Mouse (Mus musculus) liver, embryonic 14.5 days (tissue): ENCODE measurements around the gene Ctnna2. TPM values are rescaled to one million over a fixed set of nuclear protein-coding genes. Genes with fewer than 3 reads are reported as not detected.

Source experiments
- ATAC-seq: fragments of 200-750 bp; cut with Nextera tagmentation; 2 replicates; pipeline ENCODE4 v1.8.0; 2017; ENCODE audit warnings: moderate number of reproducible peaks, mild to moderate bottlenecking, moderate library complexity; ENCODE audit not compliant: insufficient read depth
- DNase-seq, 3 experiments: peaks; one replicate each; pipeline ENCODE4 v3.0.0-alpha.2; 2012 to 2013; ENCODE audit warnings: low read depth in 3 of 3, low spot score in 3 of 3
- H3K27ac ChIP-seq: fragments of 300-500 bp; sonication (generic); 2 replicates; pipeline ENCODE4 v1.5.1; 2014; ENCODE audit warnings: moderate library complexity, mild to moderate bottlenecking, control low read depth, inconsistent platforms
- H3K27me3 ChIP-seq: fragments of 300-500 bp; sonication (generic); 2 replicates; pipeline ENCODE4 v1.6.1; 2014; ENCODE audit warnings: mild to moderate bottlenecking, low read length, moderate library complexity; ENCODE audit not compliant: control insufficient read depth, insufficient read depth
- H3K36me3 ChIP-seq: fragments of 300-500 bp; sonication (generic); replicated peaks from 2 replicates; pipeline ENCODE4 v1.6.1; 2014; ENCODE audit warnings: low read depth; ENCODE audit not compliant: control insufficient read depth, insufficient read depth
- H3K4me1 ChIP-seq, 2 experiments: fragments of 200-500 bp in 1 of 2; fragments of 300-500 bp in 1 of 2; sonication (generic) in 1 of 2; replicated peaks; 2 replicates each; pipeline ENCODE4 v1.6.1; 2012 to 2014; ENCODE audit warnings: antibody characterized with exemption in 1 of 2, inconsistent platforms in 1 of 2, low read length in 1 of 2; ENCODE audit not compliant: control insufficient read depth in 2 of 2, insufficient read depth in 2 of 2
- H3K4me2 ChIP-seq: fragments of 300-500 bp; sonication (generic); 2 replicates; pipeline ENCODE4 v1.6.1; 2014; ENCODE audit warnings: low read depth, mild to moderate bottlenecking, control low read depth, moderate library complexity
- H3K4me3 ChIP-seq, 2 experiments: fragments of 200-500 bp in 1 of 2; fragments of 300-500 bp in 1 of 2; sonication (generic) in 1 of 2; 2 replicates each; pipeline ENCODE4 v1.5.1; 2012 to 2014; ENCODE audit warnings: low read depth in 2 of 2, low read length in 2 of 2, mild to moderate bottlenecking in 2 of 2, control low read depth in 1 of 2, inconsistent platforms in 1 of 2, moderate library complexity in 1 of 2; ENCODE audit not compliant: insufficient read depth in 1 of 2
- H3K9ac ChIP-seq: fragments of 300-500 bp; sonication (generic); replicated peaks from 2 replicates; pipeline ENCODE4 v1.6.1; 2014; ENCODE audit warnings: mild to moderate bottlenecking, control low read depth, moderate library complexity
- H3K9me3 ChIP-seq: fragments of 300-500 bp; sonication (generic); 2 replicates; pipeline ENCODE4 v1.6.1; 2016; ENCODE audit warnings: low read length, mixed read lengths; ENCODE audit not compliant: control insufficient read depth
- CTCF ChIP-seq: IDR thresholded peaks from 2 replicates; pipeline ENCODE4 v1.5.1; 2016; ENCODE audit warnings: antibody characterized with exemption, low read depth, control low read depth
- EP300 ChIP-seq: IDR thresholded peaks from 2 replicates; pipeline ENCODE4 v1.6.1; 2016; ENCODE audit warnings: antibody characterized with exemption, low read depth
- WGBS: fragments of 180-500 bp; shearing (Covaris S2); extraction: QIAGEN DNeasy Blood & Tissue Kit; methylation state at CpG from one replicate; pipeline ENCODE4 v1.1.7; 2014; ENCODE audit not compliant: insufficient replicate concordance; 5-methylcytosine and 5-hydroxymethylcytosine counted together
- polyA plus RNA-seq, 2 experiments: library from polyadenylated mRNA; depleted of rRNA in 1 of 2; stranded (reverse) in 1 of 2; unstranded in 1 of 2; fragments of >200 nt; fragmentation: Nextera tagmentation in 1 of 2; extraction: Ambion mirVana in 1 of 2; gene quantifications; 2 replicates each; pipeline versions ENCODE4 v1.2.1 to v1.2.3; 2012 to 2014

The Ctnna2 gene
- polyA plus RNA-seq, 2 experiments, result 0.08 to 0.14 TPM

DNA sequence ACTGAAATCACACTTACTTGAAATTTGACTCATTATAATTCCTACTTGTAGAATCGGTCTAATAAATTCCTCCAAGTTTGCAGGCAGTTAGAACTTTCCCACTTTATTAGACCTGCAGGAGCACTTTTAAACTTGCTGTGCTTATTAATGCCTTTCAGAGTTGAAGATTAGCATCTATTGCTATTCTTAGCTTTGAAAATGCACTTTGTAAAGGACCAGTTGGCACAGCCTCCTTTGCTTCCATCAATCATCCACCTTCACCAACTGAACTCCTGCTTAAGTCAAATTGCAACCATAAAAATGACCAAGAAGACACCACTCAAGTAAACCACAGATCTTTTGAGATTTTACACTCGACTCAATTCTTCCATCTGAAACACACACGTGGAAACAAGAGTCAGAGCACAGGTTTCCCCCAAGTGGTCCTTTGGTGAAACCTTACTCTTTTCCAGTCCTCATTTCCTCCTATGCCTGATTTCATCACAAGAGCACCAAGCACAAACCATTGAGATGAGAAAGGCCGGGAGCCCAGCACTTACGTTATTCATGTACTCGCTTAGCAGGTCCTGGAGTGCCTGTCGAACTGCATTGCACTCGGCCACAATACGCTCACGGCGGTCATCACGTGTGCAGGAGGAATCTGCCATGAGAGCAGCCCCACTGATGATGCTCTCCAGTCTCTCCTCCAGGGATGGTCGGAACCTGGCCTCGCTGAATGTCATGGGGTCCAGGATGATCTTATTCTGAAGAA, 374.7 kb downstream of the Ctnna2 start:
- Histone ChIP-seq H3K4me2 (no peak overlapping the region), H3K4me3 (no peak overlapping the region), H3K9ac (no peak overlapping the region), H3K27me3 (no peaks in the 10 kb centered on the region), H3K36me3 (no peaks in the 10 kb centered on the region), H3K4me1 (no peaks in the 10 kb centered on the region), H3K27ac (no peak overlapping the region), H3K9me3 (no peaks in the 10 kb centered on the region)
- ATAC-seq, result no peak
- TF ChIP-seq EP300 (no peak), CTCF (no peak)
- no peak for DNase-seq
- 77% methylated on average over 14 of the region's 14 CpGs for WGBS

DNA sequence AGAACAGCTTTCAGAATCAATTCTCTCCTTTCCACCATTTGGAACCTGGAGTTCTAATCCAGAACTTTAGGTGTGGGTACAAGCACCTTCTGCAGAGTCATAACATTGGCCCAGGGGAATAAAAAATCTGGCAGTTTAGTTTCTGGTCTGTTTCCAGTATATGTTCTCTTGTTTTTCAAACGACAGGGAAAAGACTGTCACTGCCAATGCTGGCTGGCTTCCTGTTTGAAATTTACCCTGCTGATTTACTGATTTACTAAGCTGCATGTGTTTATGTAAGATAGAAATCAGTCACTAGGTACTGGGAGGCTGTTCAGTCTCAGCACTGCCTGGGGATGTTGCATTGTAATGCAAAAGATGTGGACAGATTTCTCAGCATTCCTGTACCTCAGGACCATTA, 375.6 kb downstream of the Ctnna2 start:
- H3K9ac ChIP-seq, result no peak overlapping the region
- no peak for ATAC-seq
- H3K9me3 ChIP-seq, result no peaks in the 10 kb centered on the region
- no peaks in the 10 kb centered on the region for H3K4me1 ChIP-seq
- H3K27me3 ChIP-seq, result no peaks in the 10 kb centered on the region
- TF ChIP-seq EP300 (no peak), CTCF (no peak)
- H3K4me3 ChIP-seq, result no peak overlapping the region
- DNase-seq, result no peak
- no peak overlapping the region for H3K27ac ChIP-seq
- 15% methylated on average over 1 of the region's 1 CpGs for WGBS
- no peak overlapping the region for H3K4me2 ChIP-seq
- H3K36me3 ChIP-seq, result no peaks in the 10 kb centered on the region

DNA sequence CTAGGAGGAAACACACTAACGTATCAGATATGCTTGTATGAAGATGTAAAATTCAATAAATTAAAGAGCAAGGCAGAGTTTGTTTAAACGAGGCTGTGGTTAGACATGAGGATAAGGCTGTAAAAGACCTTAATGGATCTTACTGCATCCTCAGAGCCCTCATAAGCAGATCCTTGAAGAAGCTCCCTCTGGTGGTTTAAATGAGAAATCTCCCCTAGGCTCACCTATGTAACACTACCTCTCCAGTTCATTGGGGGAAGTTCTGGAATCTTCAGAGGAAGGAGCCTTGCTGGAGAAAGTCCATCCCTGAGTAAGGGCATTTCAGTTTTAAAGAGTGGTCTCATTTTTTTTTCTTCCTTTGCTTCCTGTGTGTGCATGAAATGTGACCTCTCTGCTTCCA, 380.3 kb downstream of the Ctnna2 start:
- H3K27ac ChIP-seq, result no peak overlapping the region
- H3K36me3 ChIP-seq, result no peaks in the 10 kb centered on the region
- H3K9ac ChIP-seq, result no peak overlapping the region
- DNase-seq, result no peak
- H3K4me1 ChIP-seq, result no peaks in the 10 kb centered on the region
- WGBS, result 33% methylated on average over 2 of the region's 2 CpGs
- no peaks in the 10 kb centered on the region for H3K9me3 ChIP-seq
- TF ChIP-seq EP300 (no peak), CTCF (no peak)
- H3K4me3 ChIP-seq, result no peak overlapping the region
- ATAC-seq, result no peak
- H3K27me3 ChIP-seq, result no peaks in the 10 kb centered on the region
- H3K4me2 ChIP-seq, result no peak overlapping the region

DNA sequence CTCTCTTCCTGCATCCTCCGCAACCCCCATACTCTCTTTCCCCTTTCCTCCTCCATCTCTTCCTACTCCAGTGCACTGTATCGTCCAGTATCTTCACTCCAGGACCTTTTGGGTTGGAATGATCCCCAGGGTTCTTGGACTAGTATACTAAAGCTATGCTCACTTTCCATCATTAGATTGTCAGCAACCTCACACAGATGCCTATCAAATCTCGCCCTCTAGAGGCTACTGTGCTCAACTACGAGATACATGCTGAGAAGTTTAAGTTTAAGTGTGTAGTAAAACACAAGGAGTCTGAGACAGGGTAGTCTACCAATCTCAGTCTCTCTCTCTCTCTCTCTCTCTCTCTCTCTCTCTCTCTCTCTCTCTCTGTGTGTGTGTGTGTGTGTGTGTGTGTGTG, 396.9 kb downstream of the Ctnna2 start:
- no peak overlapping the region for H3K9ac ChIP-seq
- DNase-seq (no peak), ATAC-seq (no peak)
- 30% methylated on average over 4 of the region's 4 CpGs for WGBS
- no peak overlapping the region for H3K27ac ChIP-seq
- 0 out of 2 replicates have a peak, but pooled peaks have one; percentile 2 for TF ChIP-seq CTCF
- no peak for TF ChIP-seq EP300
- H3K36me3 ChIP-seq, result no peaks in the 10 kb centered on the region
- H3K27me3 ChIP-seq, result no peaks in the 10 kb centered on the region
- no peaks in the 10 kb centered on the region for H3K4me1 ChIP-seq
- H3K4me2 ChIP-seq, result no peak overlapping the region
- no peaks in the 10 kb centered on the region for H3K9me3 ChIP-seq
- no peak overlapping the region for H3K4me3 ChIP-seq

DNA sequence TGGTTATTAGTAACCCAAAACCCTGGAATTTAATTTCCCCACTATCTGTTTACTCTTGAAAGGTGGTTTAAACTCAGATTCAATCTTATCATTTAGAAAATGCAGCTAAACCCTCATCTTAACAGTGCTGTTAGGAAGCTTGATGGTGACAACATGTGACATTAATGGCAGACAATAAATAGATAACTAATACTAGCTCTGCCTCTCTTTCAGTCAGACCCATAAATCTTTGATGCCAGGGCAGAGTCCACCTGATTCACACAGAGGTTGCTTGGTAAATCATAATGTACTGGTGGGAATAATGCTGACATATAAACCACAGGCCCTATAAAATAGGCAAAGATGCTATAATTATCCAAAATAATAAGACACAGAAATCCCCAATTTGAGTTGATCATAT, 398.6 kb downstream of the Ctnna2 start:
- DNase-seq (no peak), ATAC-seq (no peak)
- Histone ChIP-seq H3K4me2 (no peak overlapping the region), H3K27ac (no peak overlapping the region), H3K9me3 (no peaks in the 10 kb centered on the region), H3K36me3 (no peaks in the 10 kb centered on the region), H3K4me1 (no peaks in the 10 kb centered on the region), H3K4me3 (no peak overlapping the region), H3K27me3 (no peaks in the 10 kb centered on the region), H3K9ac (no peak overlapping the region)
- TF ChIP-seq CTCF, result no peak
- no peak for TF ChIP-seq EP300
